Mouse (Mus musculus): ENCODE results near the gene Tlx1. TPM values are rescaled to one million over a fixed set of nuclear protein-coding genes. Genes with fewer than 3 reads are reported as not detected.

The Tlx1 gene
- polyA plus RNA-seq, 1 experiment from 2014 or later: 0.11 TPM

Other genes with a start within 250 kb of the Tlx1 start
- 37.2 and 39.1 TPM in 2 replicates for gene Slf2, start 219.5 kb upstream of the Tlx1 start, polyA plus RNA-seq (2016; fragmentation: Nextera tagmentation; extraction: Ambion mirVana)
- 3.1 and 5.4 TPM in 2 replicates for gene Sema4g, start 161.6 kb upstream of the Tlx1 start, polyA plus RNA-seq (2016; fragmentation: Nextera tagmentation; extraction: Ambion mirVana)
- gene Twnk, start 145.0 kb upstream of the Tlx1 start, polyA plus RNA-seq (2016; fragmentation: Nextera tagmentation; extraction: Ambion mirVana): 31.4 and 33.6 TPM in 2 replicates
- 71.6 and 72.9 TPM in 2 replicates for gene Mrpl43, start 144.2 kb upstream of the Tlx1 start, polyA plus RNA-seq (2016; fragmentation: Nextera tagmentation; extraction: Ambion mirVana)
- 55.1 and 58.4 TPM in 2 replicates for gene Lzts2, start 136.3 kb upstream of the Tlx1 start, polyA plus RNA-seq (2016; fragmentation: Nextera tagmentation; extraction: Ambion mirVana)
- 0.19 and 0.34 TPM in 2 replicates for gene Pdzd7, start 105.0 kb upstream of the Tlx1 start, polyA plus RNA-seq (2016; fragmentation: Nextera tagmentation; extraction: Ambion mirVana)
- gene Sfxn3, start 103.2 kb upstream of the Tlx1 start, polyA plus RNA-seq (2016; fragmentation: Nextera tagmentation; extraction: Ambion mirVana): 8.3 and 15.3 TPM in 2 replicates
- gene Kazald1, start 75.4 kb upstream of the Tlx1 start, polyA plus RNA-seq (2016; fragmentation: Nextera tagmentation; extraction: Ambion mirVana): 0.38 and 0.39 TPM in 2 replicates
- 0.05 TPM in 1 of 2 replicates, not detected in the other for gene Lbx1, start 85.1 kb downstream of the Tlx1 start, polyA plus RNA-seq (2016; fragmentation: Nextera tagmentation; extraction: Ambion mirVana)
- 43.1 and 57.5 TPM in 2 replicates for gene Btrc, start 213.1 kb downstream of the Tlx1 start, polyA plus RNA-seq (2016; fragmentation: Nextera tagmentation; extraction: Ambion mirVana)